Mouse (Mus musculus) heart, postnatal 0 days (tissue): ENCODE measurements at regions not wholly inside any gene's neighbourhood (a gene's known extent, or its start where the extent isn't known, plus 50 kb on each side); places are given as distances from the start of the nearest gene placed in this dataset.

ENCODE experiments used
- ATAC-seq: fragments of 200-750 bp; cut with Nextera tagmentation; 2 replicates; pipeline ENCODE4 v1.8.0; 2017; ENCODE audit warnings: low read depth, moderate number of reproducible peaks, moderate library complexity; ENCODE audit not compliant: insufficient read depth
- DNase-seq: peaks from one replicate; pipeline ENCODE4 v3.0.0-alpha.2; 2016; ENCODE audit warnings: low spot score
- H3K27ac ChIP-seq: fragments of 300-500 bp; sonication (generic); 2 replicates; pipeline ENCODE4 v1.5.1; 2014; ENCODE audit warnings: low read depth, mild to moderate bottlenecking
- H3K27me3 ChIP-seq: fragments of 300-500 bp; sonication (generic); 2 replicates; pipeline ENCODE4 v1.6.1; 2014; ENCODE audit warnings: low read length, mixed read lengths; ENCODE audit not compliant: control insufficient read depth, insufficient read depth
- H3K36me3 ChIP-seq: fragments of 300-500 bp; sonication (generic); replicated peaks from 2 replicates; pipeline ENCODE4 v1.6.1; 2014; ENCODE audit warnings: low read length, mixed read lengths; ENCODE audit not compliant: control insufficient read depth, insufficient read depth
- H3K4me1 ChIP-seq: fragments of 300-500 bp; sonication (generic); 2 replicates; pipeline ENCODE4 v1.6.1; 2014; ENCODE audit warnings: antibody characterized with exemption; ENCODE audit not compliant: control insufficient read depth, insufficient read depth
- H3K4me2 ChIP-seq: fragments of 300-500 bp; sonication (generic); 2 replicates; pipeline ENCODE4 v1.6.1; 2014; ENCODE audit warnings: low read depth, mild to moderate bottlenecking, low read length, moderate library complexity
- H3K4me3 ChIP-seq: fragments of 300-500 bp; sonication (generic); 2 replicates; pipeline ENCODE4 v1.5.1; 2014; ENCODE audit warnings: low read depth, low read length
- H3K9ac ChIP-seq: fragments of 300-500 bp; sonication (generic); replicated peaks from 2 replicates; pipeline ENCODE4 v1.6.1; 2014; ENCODE audit warnings: low read depth, low read length, mixed read lengths
- H3K9me3 ChIP-seq: fragments of 300-500 bp; sonication (generic); replicated peaks from 2 replicates; pipeline ENCODE4 v1.6.1; 2016; ENCODE audit warnings: low read length; ENCODE audit not compliant: control insufficient read depth
- CTCF ChIP-seq: IDR thresholded peaks from 2 replicates; pipeline ENCODE4 v1.5.1; 2016; ENCODE audit warnings: antibody characterized with exemption, control low read depth, low read depth
- EP300 ChIP-seq: IDR thresholded peaks from 2 replicates; pipeline ENCODE4 v1.6.1; 2016; ENCODE audit warnings: antibody characterized with exemption, low read depth
- WGBS: fragments of 180-500 bp; shearing (Covaris S2); extraction: QIAGEN DNeasy Blood & Tissue Kit; methylation state at CpG from one replicate; pipeline ENCODE4 v1.1.7; 2014; 5-methylcytosine and 5-hydroxymethylcytosine counted together

GRCm38 (mm10) chr4:11893560-11894205, 87.4 kb downstream of the Gm10604 start:
- no peak for TF ChIP-seq CTCF
- no peak for TF ChIP-seq EP300
- no peak overlapping the region for H3K9ac ChIP-seq
- 71% methylated on average over 9 of the region's 9 CpGs for WGBS

DNA sequence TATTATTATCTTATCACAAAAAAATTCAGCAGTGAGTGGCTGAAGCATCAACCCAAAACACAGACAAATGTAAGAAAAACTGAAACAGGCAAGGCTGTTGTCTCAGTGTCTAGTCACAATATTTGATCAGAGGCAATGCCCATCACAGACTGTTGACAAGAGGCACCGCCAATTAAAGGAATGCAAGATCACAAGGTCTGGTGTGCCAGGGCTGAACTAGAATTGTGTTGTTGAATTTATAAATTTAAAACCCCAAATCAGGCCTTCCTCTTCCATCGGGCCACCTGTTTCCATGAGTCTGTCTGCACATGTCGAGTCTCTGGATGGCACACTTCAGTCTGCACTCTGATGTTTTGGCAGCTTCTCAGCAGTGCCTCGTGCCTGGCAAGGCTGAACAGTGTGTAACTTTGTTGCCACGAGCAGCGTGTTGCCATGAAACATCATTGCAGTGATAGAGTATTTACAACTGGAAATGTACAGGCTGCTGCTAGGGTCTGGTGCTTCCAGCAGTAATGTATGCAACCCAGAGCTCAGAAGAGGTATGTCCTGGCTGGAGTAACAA, 91.9 kb downstream of the Gm10604 start:
- no peak overlapping the region for H3K27ac ChIP-seq
- no peaks in the 10 kb centered on the region for H3K9me3 ChIP-seq
- WGBS, result 35% methylated on average over 6 of the region's 6 CpGs
- ATAC-seq (peak; percentile 70), DNase-seq (peak; percentile 72)
- H3K36me3 ChIP-seq, result no peaks in the 10 kb centered on the region
- H3K4me1 ChIP-seq, result peaks cover 16% of the 10 kb centered on the region
- no peaks in the 10 kb centered on the region for H3K27me3 ChIP-seq
- H3K4me3 ChIP-seq, result no peak overlapping the region
- no peak overlapping the region for H3K4me2 ChIP-seq
- TF ChIP-seq EP300 (no peak), CTCF (no peak)
- no peak overlapping the region for H3K9ac ChIP-seq

More at GRCm38 (mm10) chr4:11893560-11894205, 87.4 kb downstream of the Gm10604 start:
- Histone ChIP-seq H3K4me1 (0 out of 2 replicates have a peak, but pooled peaks cover 5% of the 10 kb centered on the region), H3K27ac (no peak overlapping the region), H3K4me3 (no peak overlapping the region), H3K27me3 (no peaks in the 10 kb centered on the region), H3K36me3 (no peaks in the 10 kb centered on the region), H3K4me2 (no peak overlapping the region), H3K9me3 (no peaks in the 10 kb centered on the region)
- DNase-seq (no peak), ATAC-seq (no peak)

DNA sequence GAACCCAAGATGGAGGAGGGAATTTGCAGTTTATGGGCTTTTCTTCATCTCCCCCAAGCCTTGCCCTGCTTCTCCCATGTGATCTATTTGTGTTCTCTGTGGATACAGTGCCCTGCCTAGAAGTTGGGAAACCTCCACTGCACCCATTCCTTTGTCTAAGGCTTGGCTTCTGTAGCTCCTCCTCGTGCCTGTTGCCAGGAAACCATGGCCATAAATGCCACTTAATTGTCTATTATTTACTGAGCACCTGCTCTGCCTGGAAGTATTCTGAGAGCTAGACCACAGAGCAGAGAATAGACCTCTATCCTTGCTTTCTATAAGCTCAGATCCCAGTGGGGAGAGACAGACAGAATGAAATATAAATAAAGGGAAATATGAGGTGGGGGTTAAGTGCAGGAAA, 93.7 kb downstream of the Gm10604 start:
- Histone ChIP-seq H3K4me1 (peaks cover 16% of the 10 kb centered on the region), H3K36me3 (no peaks in the 10 kb centered on the region), H3K27ac (no peak overlapping the region), H3K4me2 (no peak overlapping the region), H3K4me3 (no peak overlapping the region), H3K9me3 (no peaks in the 10 kb centered on the region), H3K27me3 (no peaks in the 10 kb centered on the region), H3K9ac (no peak overlapping the region)
- no peak for DNase-seq
- 59% methylated on average over 1 of the region's 1 CpGs for WGBS
- TF ChIP-seq CTCF (no peak), EP300 (no peak)
- ATAC-seq, result no peak

DNA sequence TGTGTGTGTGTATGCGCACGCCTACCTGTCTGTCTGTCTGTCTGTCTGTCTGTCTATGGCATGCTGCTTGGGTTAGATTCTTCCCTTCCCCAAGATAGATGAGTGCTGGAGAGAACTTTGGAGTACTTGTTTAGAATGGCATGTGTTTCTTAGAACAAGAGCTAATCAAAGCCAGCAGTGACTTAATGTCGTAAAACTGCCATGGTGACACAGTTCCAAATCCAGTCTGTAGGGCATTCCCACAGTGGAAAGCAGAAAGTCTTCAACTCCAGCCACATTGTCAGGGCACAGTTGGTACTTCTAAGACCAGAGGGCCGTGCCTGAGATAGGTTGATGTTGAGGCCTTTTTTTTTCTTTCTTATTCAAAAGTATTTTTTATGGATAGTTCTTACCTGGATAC, 95.6 kb downstream of the Gm10604 start:
- peak; percentile 62 for DNase-seq
- Histone ChIP-seq H3K36me3 (no peaks in the 10 kb centered on the region), H3K27ac (peak overlapping the region; percentile 64), H3K4me3 (no peak overlapping the region), H3K4me2 (no peak overlapping the region), H3K9me3 (no peaks in the 10 kb centered on the region), H3K4me1 (peaks cover 16% of the 10 kb centered on the region), H3K9ac (no peak overlapping the region), H3K27me3 (no peaks in the 10 kb centered on the region)
- WGBS, result 64% methylated on average over 4 of the region's 4 CpGs
- peak; percentile 63 for ATAC-seq
- TF ChIP-seq CTCF, result no peak
- TF ChIP-seq EP300, result no peak

- 27% methylated on average over 7 of the region's 7 CpGs for WGBS
- Histone ChIP-seq H3K9ac (no peak overlapping the region), H3K27me3 (no peaks in the 10 kb centered on the region), H3K9me3 (no peaks in the 10 kb centered on the region), H3K36me3 (no peaks in the 10 kb centered on the region), H3K27ac (peak overlapping the region; percentile 64; the same call in 1 of the 2 replicates), H3K4me2 (no peak overlapping the region), H3K4me3 (no peak overlapping the region), H3K4me1 (peaks cover 16% of the 10 kb centered on the region)
- peak; percentile 78 for DNase-seq
- ATAC-seq, result peak; percentile 64
- TF ChIP-seq EP300, result no peak; the same call in 1 of the 2 replicates
- TF ChIP-seq CTCF, result no peak
Measured at GRCm38 (mm10) chr4:11884818-11885217, 96.2 kb downstream of the Gm10604 start.

DNA sequence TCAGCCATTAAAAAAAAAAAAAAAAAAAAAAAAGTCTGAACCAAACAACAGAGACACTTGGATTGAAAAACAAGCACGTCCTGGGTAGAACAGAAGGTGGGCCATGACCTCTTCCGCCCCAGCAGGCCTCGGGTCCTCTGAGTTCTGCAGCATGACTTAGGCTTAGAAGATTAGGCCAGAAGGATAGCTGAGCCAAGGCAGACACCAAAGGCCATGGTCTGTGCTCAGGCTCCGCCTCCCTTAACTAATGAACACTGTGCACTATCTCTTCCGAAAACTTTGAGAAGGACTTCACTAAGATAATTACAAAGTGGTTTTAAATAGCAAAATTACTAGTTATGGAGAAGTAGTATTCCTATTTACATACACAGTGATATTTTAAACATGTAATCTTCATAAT, 97.8 kb downstream of the Gm10604 start:
- Histone ChIP-seq H3K4me2 (no peak overlapping the region), H3K9ac (no peak overlapping the region), H3K36me3 (no peaks in the 10 kb centered on the region), H3K27ac (no peak overlapping the region), H3K9me3 (no peaks in the 10 kb centered on the region), H3K4me3 (no peak overlapping the region), H3K27me3 (no peaks in the 10 kb centered on the region), H3K4me1 (peaks cover 21% of the 10 kb centered on the region)
- no peak for ATAC-seq
- 61% methylated on average over 5 of the region's 5 CpGs for WGBS
- DNase-seq, result no peak
- TF ChIP-seq CTCF (no peak), EP300 (no peak)
